Mouse (Mus musculus) erythroblast, embryonic 14.5 days (primary cell): ENCODE data around the gene Ssmem1.

Source experiments
- GATA1 ChIP-seq: IDR thresholded peaks from 2 replicates; pipeline ENCODE4 v1.6.1; 2012; ENCODE audit warnings: low read length, inconsistent platforms, mixed read lengths
- TAL1 ChIP-seq: IDR thresholded peaks from 3 replicates; pipeline ENCODE4 v1.6.1; 2012; ENCODE audit warnings: low read length, inconsistent platforms, mixed read lengths

GRCm38 (mm10) chr6:30553381-30554010 is 43.8 kb downstream of the Ssmem1 start:
- TF ChIP-seq GATA1, result no peak
- no peak for TF ChIP-seq TAL1
